Mouse (Mus musculus): Measurements from ENCODE around the gene Bub1. TPM values are rescaled to one million over a fixed set of nuclear protein-coding genes. Genes with fewer than 3 reads are reported as not detected.

Gene Bub1
- total and polyA plus RNA-seq, 2 experiments from 2014 or later: 1.9 to 3.7 TPM

DNA sequence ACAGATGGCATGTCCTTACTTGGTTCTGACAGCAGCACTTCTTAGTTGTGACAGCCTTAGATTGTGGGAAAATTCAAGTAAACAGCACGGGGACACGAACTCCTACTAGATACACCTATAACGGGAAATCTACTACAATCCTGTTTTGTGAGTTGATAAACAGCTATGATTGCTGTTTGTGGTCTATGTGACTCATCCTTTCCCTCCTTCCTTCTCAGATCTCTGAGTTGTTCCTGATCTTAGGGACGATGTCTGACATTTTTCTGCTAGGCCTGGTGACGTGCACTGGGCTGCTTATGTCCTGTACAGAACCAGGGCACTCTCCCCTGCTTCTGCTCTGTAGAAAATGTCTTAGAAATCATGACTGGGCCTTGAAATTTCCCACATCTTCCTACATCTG is 70.1 kb downstream of the Bub1 start:
- WGBS: 94% methylated on average over 5 of the region's 5 CpGs
- Histone ChIP-seq H3K4me2 (ENCODE audit: low read depth, low read length, poor library complexity, severe bottlenecking) (no peak overlapping the region), H3K4me3 (ENCODE audit: low read depth, low read length) (no peak overlapping the region), H3K27ac (ENCODE audit: low read depth, low read length) (no peak overlapping the region), H3K27me3 (ENCODE audit: insufficient read depth, low read length) (no peaks in the 10 kb centered on the region), H3K9me3 (ENCODE audit: low read length) (no peaks in the 10 kb centered on the region), H3K9ac (replicated peaks; ENCODE audit: low read length, poor library complexity, severe bottlenecking) (no peak overlapping the region), H3K36me3 (ENCODE audit: insufficient read depth, low read length) (0 out of 2 replicates have a peak, but pooled peaks cover 8% of the 10 kb centered on the region), H3K4me1 (ENCODE audit: insufficient read depth, low read length) (no peaks in the 10 kb centered on the region)
- ATAC-seq (ENCODE audit: low FRiP score) (no peak), DNase-seq (ENCODE audit: low spot score) (no peak)
- no peak for TF ChIP-seq CTCF (IDR thresholded peaks at IDR 0.05)

DNA sequence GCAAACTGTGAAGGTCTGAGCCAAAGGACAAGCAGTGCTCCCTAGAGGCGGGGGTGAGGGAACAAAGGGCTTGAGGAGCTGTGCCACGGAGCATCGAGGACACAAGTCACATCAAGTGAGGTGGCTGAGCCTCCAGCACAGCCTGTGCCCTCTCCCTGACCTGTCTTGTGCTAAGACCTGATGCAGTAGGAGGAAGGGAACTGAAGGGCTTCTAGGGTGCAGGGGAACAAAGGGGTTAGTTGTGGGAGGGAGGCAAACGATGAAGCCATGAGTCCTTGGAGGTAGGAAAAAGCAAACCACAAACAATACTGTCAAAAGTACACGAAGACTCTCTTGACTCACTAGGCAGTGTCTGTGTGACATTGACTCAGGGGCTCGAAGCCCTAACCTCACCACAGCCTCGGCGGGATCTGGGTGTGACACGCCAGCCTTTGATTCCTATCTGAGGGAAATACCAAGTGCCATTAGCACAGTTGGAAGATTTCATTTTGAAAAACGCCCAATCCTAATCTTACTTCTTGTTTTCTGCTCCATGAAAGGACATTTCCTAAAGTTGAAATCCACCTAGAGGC is 71.2 kb downstream of the Bub1 start:
- no peak for ATAC-seq (ENCODE audit: low FRiP score)
- no peak overlapping the region for H3K9ac ChIP-seq (replicated peaks; ENCODE audit: low read length, poor library complexity, severe bottlenecking)
- 0 out of 2 replicates have a peak, but pooled peaks cover 8% of the 10 kb centered on the region for H3K36me3 ChIP-seq (ENCODE audit: insufficient read depth, low read length)
- H3K27me3 ChIP-seq (ENCODE audit: insufficient read depth, low read length): no peaks in the 10 kb centered on the region
- no peak overlapping the region for H3K27ac ChIP-seq (ENCODE audit: low read depth, low read length)
- DNase-seq (ENCODE audit: low spot score): no peak
- no peaks in the 10 kb centered on the region for H3K4me1 ChIP-seq (ENCODE audit: insufficient read depth, low read length)
- no peak for TF ChIP-seq CTCF (IDR thresholded peaks at IDR 0.05)
- 79% methylated on average over 10 of the region's 10 CpGs for WGBS
- no peaks in the 10 kb centered on the region for H3K9me3 ChIP-seq (ENCODE audit: low read length)
- no peak overlapping the region for H3K4me3 ChIP-seq (ENCODE audit: low read depth, low read length)
- no peak overlapping the region for H3K4me2 ChIP-seq (ENCODE audit: low read depth, low read length, poor library complexity, severe bottlenecking)

DNA sequence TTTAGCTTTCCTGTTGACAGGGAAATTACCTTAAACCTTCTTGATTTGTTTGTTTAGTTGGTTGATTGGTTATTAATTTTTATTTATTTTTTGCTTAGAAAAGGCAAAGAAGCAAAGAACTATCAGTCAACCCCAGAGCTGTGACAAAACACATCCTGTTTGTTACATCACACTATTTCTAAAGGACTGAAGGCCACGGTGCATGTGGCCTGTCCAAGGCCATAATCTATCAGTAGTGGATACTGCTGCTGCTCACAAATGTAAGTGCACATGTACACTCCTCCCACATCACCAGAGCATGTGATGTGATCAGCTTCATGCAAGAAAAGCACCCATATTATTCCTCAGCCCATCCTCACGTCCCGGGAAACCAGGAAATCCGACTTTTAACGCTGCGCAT is 71.7 kb downstream of the Bub1 start:
- no peak overlapping the region for H3K27ac ChIP-seq (ENCODE audit: low read depth, low read length)
- no peaks in the 10 kb centered on the region for H3K27me3 ChIP-seq (ENCODE audit: insufficient read depth, low read length)
- no peak overlapping the region for H3K4me2 ChIP-seq (ENCODE audit: low read depth, low read length, poor library complexity, severe bottlenecking)
- H3K9me3 ChIP-seq (ENCODE audit: low read length): no peaks in the 10 kb centered on the region
- H3K36me3 ChIP-seq (ENCODE audit: insufficient read depth, low read length): 0 out of 2 replicates have a peak, but pooled peaks cover 8% of the 10 kb centered on the region
- H3K4me3 ChIP-seq (ENCODE audit: low read depth, low read length): no peak overlapping the region
- no peak for DNase-seq (ENCODE audit: low spot score)
- no peaks in the 10 kb centered on the region for H3K4me1 ChIP-seq (ENCODE audit: insufficient read depth, low read length)
- no peak for ATAC-seq (ENCODE audit: low FRiP score)
- no peak overlapping the region for H3K9ac ChIP-seq (replicated peaks; ENCODE audit: low read length, poor library complexity, severe bottlenecking)
- 91% methylated on average over 6 of the region's 6 CpGs for WGBS
- no peak for TF ChIP-seq CTCF (IDR thresholded peaks at IDR 0.05)

DNA sequence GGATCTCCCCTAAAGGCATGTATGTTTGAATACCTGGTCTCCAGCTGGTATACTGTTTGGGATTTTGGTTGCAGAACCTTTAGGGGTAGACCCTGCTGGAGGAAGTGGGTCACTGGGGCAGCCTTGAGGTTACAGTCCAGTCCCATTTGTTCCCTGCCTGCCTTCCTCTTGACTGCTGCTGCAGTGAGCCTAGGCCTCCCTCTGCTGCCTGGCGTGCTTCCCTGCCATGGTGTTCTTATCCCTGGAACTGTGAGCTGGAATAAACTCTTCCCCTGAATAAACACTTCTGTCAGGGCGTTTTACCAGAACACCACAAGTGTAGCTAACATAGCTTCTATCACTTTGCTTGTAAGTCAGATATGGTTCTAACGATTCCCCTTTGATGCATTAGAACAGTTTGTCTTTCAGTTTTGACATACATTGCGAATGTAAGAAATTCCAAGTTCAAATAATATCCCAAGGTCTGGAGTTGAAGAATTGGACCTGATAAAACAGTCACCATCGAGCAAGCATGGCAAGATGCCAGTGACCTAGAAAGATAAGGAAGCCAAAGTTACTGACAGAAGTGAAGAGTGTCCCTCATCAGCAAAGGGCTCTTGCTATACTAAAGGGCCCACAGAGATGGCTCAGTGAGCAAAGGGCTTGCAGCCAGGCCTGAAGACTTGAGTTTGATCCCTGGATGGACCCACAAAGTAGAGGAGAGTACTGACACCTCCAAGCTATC is 72.3 kb downstream of the Bub1 start:
- no peak for DNase-seq (ENCODE audit: low spot score)
- Histone ChIP-seq H3K27me3 (ENCODE audit: insufficient read depth, low read length) (no peaks in the 10 kb centered on the region), H3K36me3 (ENCODE audit: insufficient read depth, low read length) (0 out of 2 replicates have a peak, but pooled peaks cover 8% of the 10 kb centered on the region), H3K9ac (replicated peaks; ENCODE audit: low read length, poor library complexity, severe bottlenecking) (no peak overlapping the region), H3K27ac (ENCODE audit: low read depth, low read length) (no peak overlapping the region), H3K9me3 (ENCODE audit: low read length) (no peaks in the 10 kb centered on the region), H3K4me2 (ENCODE audit: low read depth, low read length, poor library complexity, severe bottlenecking) (no peak overlapping the region), H3K4me1 (ENCODE audit: insufficient read depth, low read length) (no peaks in the 10 kb centered on the region), H3K4me3 (ENCODE audit: low read depth, low read length) (no peak overlapping the region)
- no peak for TF ChIP-seq CTCF (IDR thresholded peaks at IDR 0.05)
- 89% methylated on average over 5 of the region's 5 CpGs for WGBS
- ATAC-seq (ENCODE audit: low FRiP score): no peak

DNA sequence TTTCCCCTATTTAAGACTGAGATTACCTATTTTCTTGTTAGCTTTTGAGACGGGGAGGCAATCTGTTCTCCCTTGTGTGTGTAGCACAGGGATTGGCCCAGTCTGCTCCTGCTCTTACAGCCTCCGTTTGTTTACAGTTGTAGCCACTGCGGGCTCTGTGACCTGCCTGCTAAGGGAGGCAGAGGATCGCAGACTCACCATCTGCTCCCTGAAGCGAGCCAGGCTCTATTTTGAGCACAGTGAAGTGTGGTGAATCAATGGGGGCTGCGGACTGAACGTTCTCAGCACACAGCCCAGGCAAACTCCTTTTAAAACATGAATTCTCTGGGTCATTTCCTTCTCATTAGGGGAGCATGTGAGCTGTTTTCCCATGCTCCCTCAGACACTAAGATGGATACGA is 74.5 kb downstream of the Bub1 start:
- DNase-seq (ENCODE audit: low spot score): peak; percentile 66
- ATAC-seq (ENCODE audit: low FRiP score): no peak; the same call in 1 of the 2 replicates
- 44% methylated on average over 8 of the region's 8 CpGs for WGBS

DNA sequence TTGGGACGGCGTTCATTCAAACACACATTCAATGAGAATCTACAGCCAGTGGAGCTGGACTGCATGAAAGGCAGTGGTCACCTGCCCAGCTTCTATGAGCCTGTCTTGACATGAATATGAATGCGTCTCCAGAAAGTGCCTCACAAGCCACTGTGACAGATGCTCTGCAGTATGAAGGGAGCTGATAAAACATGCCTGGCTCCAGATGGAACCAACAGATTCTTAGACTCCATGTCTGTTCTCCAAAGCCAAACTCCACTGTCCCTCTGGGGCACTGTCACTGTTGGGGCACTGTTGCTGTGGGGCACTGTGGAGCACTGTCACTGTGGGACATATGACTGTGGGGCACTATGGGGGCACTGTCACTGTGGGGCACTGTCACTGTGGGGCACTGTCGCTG is 77.6 kb downstream of the Bub1 start:
- WGBS: 93% methylated on average over 4 of the region's 4 CpGs
- no peaks in the 10 kb centered on the region for H3K27me3 ChIP-seq (ENCODE audit: insufficient read depth, low read length)
- no peaks in the 10 kb centered on the region for H3K9me3 ChIP-seq (ENCODE audit: low read length)
- no peak overlapping the region for H3K27ac ChIP-seq (ENCODE audit: low read depth, low read length)
- no peaks in the 10 kb centered on the region for H3K4me1 ChIP-seq (ENCODE audit: insufficient read depth, low read length)
- no peak overlapping the region for H3K4me2 ChIP-seq (ENCODE audit: low read depth, low read length, poor library complexity, severe bottlenecking)
- DNase-seq (ENCODE audit: low spot score) (no peak), ATAC-seq (ENCODE audit: low FRiP score) (no peak)
- TF ChIP-seq CTCF (IDR thresholded peaks at IDR 0.05): no peak
- no peak overlapping the region for H3K9ac ChIP-seq (replicated peaks; ENCODE audit: low read length, poor library complexity, severe bottlenecking)
- no peak overlapping the region for H3K4me3 ChIP-seq (ENCODE audit: low read depth, low read length)
- H3K36me3 ChIP-seq (ENCODE audit: insufficient read depth, low read length): no peaks in the 10 kb centered on the region

More for the DNA sequence above, 74.5 kb downstream of the Bub1 start:
- no peak overlapping the region for H3K9ac ChIP-seq (replicated peaks; ENCODE audit: low read length, poor library complexity, severe bottlenecking)
- no peaks in the 10 kb centered on the region for H3K9me3 ChIP-seq (ENCODE audit: low read length)
- TF ChIP-seq CTCF (IDR thresholded peaks at IDR 0.05): no peak
- no peaks in the 10 kb centered on the region for H3K4me1 ChIP-seq (ENCODE audit: insufficient read depth, low read length)
- H3K27me3 ChIP-seq (ENCODE audit: insufficient read depth, low read length): no peaks in the 10 kb centered on the region
- 0 out of 2 replicates have a peak, but pooled peaks cover 8% of the 10 kb centered on the region for H3K36me3 ChIP-seq (ENCODE audit: insufficient read depth, low read length)
- no peak overlapping the region for H3K4me3 ChIP-seq (ENCODE audit: low read depth, low read length)
- no peak overlapping the region for H3K27ac ChIP-seq (ENCODE audit: low read depth, low read length)
- H3K4me2 ChIP-seq (ENCODE audit: low read depth, low read length, poor library complexity, severe bottlenecking): no peak overlapping the region

All from midbrain, postnatal 0 days (tissue).